8 mouse cellular contexts compared by ENCODE assay signal in the genomic region with DNA sequence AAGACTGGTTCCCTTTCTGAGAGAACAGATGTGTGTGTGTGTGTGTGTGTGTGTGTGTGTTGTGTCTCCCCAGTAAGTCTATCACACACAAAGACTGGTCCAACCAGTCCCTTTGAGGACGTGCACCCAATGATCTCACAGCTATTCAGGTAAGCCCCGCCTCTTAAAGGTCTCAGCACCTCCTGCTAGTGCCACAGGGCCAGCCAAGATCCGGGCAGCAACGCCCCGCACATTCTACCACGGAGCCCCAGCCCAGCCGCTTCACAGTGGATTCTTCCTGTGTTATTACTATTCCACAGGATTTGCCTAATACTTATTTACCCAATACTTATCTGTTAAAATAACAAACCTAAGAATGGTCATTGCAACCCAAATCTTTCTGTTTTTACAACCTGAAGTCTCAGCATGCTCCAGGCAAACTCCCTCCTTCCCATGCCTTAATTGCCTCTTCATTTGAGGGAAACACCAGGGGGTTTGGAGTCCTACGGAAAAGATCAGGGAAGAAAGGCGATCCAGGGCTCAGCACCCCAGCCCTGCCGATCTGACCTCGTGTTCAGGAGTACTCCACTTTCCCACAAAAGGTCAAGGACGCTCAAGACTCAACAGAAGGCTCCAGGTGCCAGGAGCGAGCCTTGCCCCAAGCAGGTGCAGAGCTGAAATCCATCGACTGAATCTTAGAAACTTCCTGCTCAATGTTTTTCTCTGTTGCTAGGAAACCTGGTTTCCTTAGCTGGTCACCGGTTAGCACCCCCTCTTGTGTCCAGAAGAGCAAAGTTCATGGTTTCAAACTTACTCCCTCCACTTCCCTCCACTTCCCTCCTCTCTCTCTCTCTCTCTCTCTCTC. TPM values are rescaled to one million over a fixed set of nuclear protein-coding genes. Genes with fewer than 3 reads are reported as not detected.
DNase-seq lines count a peak whose midpoint lies in the region; ATAC-seq and TF ChIP-seq lines count a peak whose summit lies in the region.

No protein-coding gene starts in this region.

- in situ Hi-C loops in ES-E14 (cut with MboI; ENCODE audit: low sequenced_read_pairs in 2 of 2, unreplicated experiment in 2 of 2) = no loop called here

- no peak overlapping the region; the same call in 1 of the 2 replicates for H3K9ac ChIP-seq in ES-E14 (ENCODE audit: insufficient read depth, low read depth, low read length, poor library complexity, severe bottlenecking)
- no peak overlapping the region for H3K9ac ChIP-seq in hindbrain, embryonic 15.5 days
- H3K9ac ChIP-seq in liver, adult 2 months (ENCODE audit: low read depth, low read length) = peak overlapping the region; percentile 68
- H3K9ac ChIP-seq in midbrain, postnatal 0 days (replicated peaks; ENCODE audit: low read length, poor library complexity, severe bottlenecking) = no peak overlapping the region

- 2% methylated on average over 15 of the region's 15 CpGs for WGBS in hindbrain, embryonic 15.5 days
- 3% methylated on average over 15 of the region's 15 CpGs for WGBS in liver, adult 2 months
- 1% methylated on average over 15 of the region's 15 CpGs for WGBS in midbrain, postnatal 0 days

- intact Hi-C loops in gastrocnemius, adult 2 months (cut with DNase I) = loop anchor here (2.0 to 5.0 kb wide), 3 partner anchors 41 to 171 kb away; a partner anchor contains a TSS

- H3K27ac ChIP-seq in ES-E14 (ENCODE audit: insufficient read depth, low read depth, low read length, poor library complexity, severe bottlenecking) = peak overlapping the region; percentile 62
- H3K27ac ChIP-seq in gastrocnemius, adult 2 months = peak overlapping the region; percentile 89
- 0 out of 2 replicates have a peak overlapping the region, but pooled peaks have one; percentile 30 for H3K27ac ChIP-seq in hindbrain, embryonic 15.5 days (replicated peaks)
- H3K27ac ChIP-seq in liver, adult 2 months (replicated peaks; ENCODE audit: insufficient read depth, low read depth, low read length) = 0 out of 2 replicates have a peak overlapping the region, but pooled peaks have one; percentile 20
- H3K27ac ChIP-seq in midbrain, postnatal 0 days (ENCODE audit: low read depth, low read length) = no peak overlapping the region

- peak; percentile 68 for DNase-seq in ES-E14 (ENCODE audit: low read depth, low spot score)
- DNase-seq in brain, embryonic 18.5 days (ENCODE audit: low read depth, low spot score) = peak; percentile 30
- peak; percentile 81 for DNase-seq in gastrocnemius, adult 2 months
- peak; percentile 77 for DNase-seq in liver, adult 2 months (ENCODE audit: extremely low read depth, low read depth, low spot score)
- peak; percentile 72 for DNase-seq in midbrain, postnatal 0 days (ENCODE audit: low spot score)
- DNase-seq in thymus, postnatal 25 days = peak; percentile 59
- DNase-seq in frontal cortex, adult 2 months (ENCODE audit: extremely low spot score in 1 of 2, low spot score in 1 of 2) = no peak

- no peaks in the 10 kb centered on the region for H3K36me3 ChIP-seq in ES-E14 (ENCODE audit: control insufficient read depth, insufficient read depth, low read length, poor library complexity, severe bottlenecking)
- no peaks in the 10 kb centered on the region for H3K36me3 ChIP-seq in hindbrain, embryonic 15.5 days
- H3K36me3 ChIP-seq in liver, adult 2 months (ENCODE audit: control insufficient read depth, insufficient read depth, low read length) = no peaks in the 10 kb centered on the region
- H3K36me3 ChIP-seq in midbrain, postnatal 0 days (ENCODE audit: insufficient read depth, low read length) = no peaks in the 10 kb centered on the region

- TF ChIP-seq CTCF in gastrocnemius, adult 2 months (IDR thresholded peaks at IDR 0.05) = peak; percentile 60
- TF ChIP-seq CTCF in liver, adult 2 months (IDR thresholded peaks at IDR 0.05; ENCODE audit: low read depth, low read length) = peak; percentile 25; the same call in 1 of the 2 replicates
- TF ChIP-seq CTCF in midbrain, postnatal 0 days (IDR thresholded peaks at IDR 0.05) = peak; percentile 56

- no peaks in the 10 kb centered on the region for H3K27me3 ChIP-seq in hindbrain, embryonic 15.5 days
- H3K27me3 ChIP-seq in liver, adult 2 months (ENCODE audit: control insufficient read depth, insufficient read depth, low read length) = no peaks in the 10 kb centered on the region
- H3K27me3 ChIP-seq in midbrain, postnatal 0 days (ENCODE audit: insufficient read depth, low read length) = no peaks in the 10 kb centered on the region

- H3K4me1 ChIP-seq in ES-E14 (ENCODE audit: control insufficient read depth in 2 of 2, insufficient read depth in 2 of 2, low read length in 2 of 2, poor library complexity in 1 of 2) = peaks cover 0 to 18% of the 10 kb centered on the region in 2 experiments; a peak in 2 of 4 replicates
- H3K4me1 ChIP-seq in hindbrain, embryonic 15.5 days (replicated peaks) = peaks cover 18% of the 10 kb centered on the region
- H3K4me1 ChIP-seq in liver, adult 2 months (ENCODE audit: control insufficient read depth, insufficient read depth, low read length) = peaks cover 10% of the 10 kb centered on the region
- no peaks in the 10 kb centered on the region for H3K4me1 ChIP-seq in midbrain, postnatal 0 days (ENCODE audit: insufficient read depth, low read length)

- H3K4me3 ChIP-seq in ES-E14 (ENCODE audit: insufficient read depth in 1 of 2, low read depth in 1 of 2, low read length in 2 of 2, poor library complexity in 1 of 2, severe bottlenecking in 1 of 2) = peak overlapping the region; percentile 16 to 34
- peak overlapping the region; percentile 69 for H3K4me3 ChIP-seq in gastrocnemius, adult 2 months
- peak overlapping the region; percentile 25 for H3K4me3 ChIP-seq in hindbrain, embryonic 15.5 days
- H3K4me3 ChIP-seq in liver, adult 2 months (ENCODE audit: insufficient read depth, low read depth, low read length) = peak overlapping the region; percentile 50
- peak overlapping the region; percentile 12 for H3K4me3 ChIP-seq in midbrain, postnatal 0 days (ENCODE audit: low read depth, low read length)

- H3K79me2 ChIP-seq in liver, adult 2 months (ENCODE audit: control insufficient read depth, insufficient read depth, low read length) = no peaks in the 10 kb centered on the region

- no peak for TF ChIP-seq POLR2A in liver, adult 2 months (IDR thresholded peaks at IDR 0.05; ENCODE audit: extremely low read depth, insufficient read depth, low read length)

- peak; percentile 90 for ATAC-seq in hindbrain, embryonic 15.5 days (ENCODE audit: low FRiP score, low read depth)
- peak; percentile 80 for ATAC-seq in midbrain, postnatal 0 days (ENCODE audit: low FRiP score)

- H3K9me3 ChIP-seq in ES-E14 (ENCODE audit: control insufficient read depth, insufficient read depth, low read depth, low read length) = no peaks in the 10 kb centered on the region
- H3K9me3 ChIP-seq in hindbrain, embryonic 15.5 days = no peaks in the 10 kb centered on the region
- H3K9me3 ChIP-seq in midbrain, postnatal 0 days (ENCODE audit: low read length) = no peaks in the 10 kb centered on the region

- peak overlapping the region; percentile 62 for H3K4me2 ChIP-seq in hindbrain, embryonic 15.5 days
- peak overlapping the region; percentile 42 for H3K4me2 ChIP-seq in midbrain, postnatal 0 days (ENCODE audit: low read depth, low read length, poor library complexity, severe bottlenecking)

TF ChIP-seq in ES-E14, 5 proteins besides CTCF, POLR2A, EP300 and RAD21:
- TF ChIP-seq CHD2 (IDR thresholded peaks at IDR 0.05; ENCODE audit: low read depth, low read length) = no peak
- TF ChIP-seq ZNF384 (IDR thresholded peaks at IDR 0.05; ENCODE audit: low read depth, low read length) = no peak
- TF ChIP-seq HCFC1 (IDR thresholded peaks at IDR 0.05; ENCODE audit: borderline replicate concordance, insufficient read depth, low read length) = no peak
- TF ChIP-seq MAFK (IDR thresholded peaks at IDR 0.05; ENCODE audit: insufficient read depth, low read depth, low read length) = no peak
- TF ChIP-seq ZC3H11A (IDR thresholded peaks at IDR 0.05; ENCODE audit: borderline replicate concordance, low read depth, low read length) = no peak

RNA-seq across cellular contexts. Expression of a gene that starts 41.5 kb away (rescaled TPM):
- total RNA-seq in ES-E14 (2012; rRNA removed) = 128 and 140 TPM in 2 replicates
- 100 to 1,000 TPM; 129 to 136 TPM for total RNA-seq in gastrocnemius, adult 2 months (2021)
- 124 and 136 TPM in 2 replicates for polyA plus RNA-seq in hindbrain, embryonic 15.5 days (2015; fragmentation: Nextera tagmentation; extraction: Ambion mirVana)
- 71.0 and 92.3 TPM in 2 replicates for total RNA-seq in liver, adult 2 months (2014; rRNA removed)
- 90.3 and 129 TPM in 2 replicates for polyA plus RNA-seq in liver, adult 2 months (2012; rRNA removed)
- total RNA-seq in midbrain, postnatal 0 days (2014; rRNA removed) = 195 and 196 TPM in 2 replicates
- 88.2 and 89.1 TPM in 2 replicates for polyA plus RNA-seq in midbrain, postnatal 0 days (2015; fragmentation: Nextera tagmentation; extraction: Ambion mirVana)
- 143 and 144 TPM in 2 replicates for polyA plus RNA-seq in frontal cortex, adult 2 months (2012; rRNA removed)

RNA-seq across cellular contexts. Expression of a gene that starts 44.3 kb away (rescaled TPM):
- total RNA-seq in ES-E14 (2012; rRNA removed) = 18.4 and 21.9 TPM in 2 replicates
- under 1 TPM in 1 of 2 experiments, not detected in 1; 0.28 TPM for total RNA-seq in gastrocnemius, adult 2 months (2021)
- 1.5 and 2.0 TPM in 2 replicates for polyA plus RNA-seq in hindbrain, embryonic 15.5 days (2015; fragmentation: Nextera tagmentation; extraction: Ambion mirVana)
- total RNA-seq in liver, adult 2 months (2014; rRNA removed) = not detected in 2 replicates
- 0.10 TPM in 1 of 2 replicates, not detected in the other for polyA plus RNA-seq in liver, adult 2 months (2012; rRNA removed)
- 0.99 and 1.5 TPM in 2 replicates for total RNA-seq in midbrain, postnatal 0 days (2014; rRNA removed)
- 1.5 TPM in 2 replicates for polyA plus RNA-seq in midbrain, postnatal 0 days (2015; fragmentation: Nextera tagmentation; extraction: Ambion mirVana)
- 15.3 and 24.4 TPM in 2 replicates for polyA plus RNA-seq in frontal cortex, adult 2 months (2012; rRNA removed)

RNA-seq across cellular contexts. Expression of a gene that starts 56.4 kb away (rescaled TPM):
- total RNA-seq in ES-E14 (2012; rRNA removed) = 10.7 and 10.8 TPM in 2 replicates
- total RNA-seq in gastrocnemius, adult 2 months (2021) = 10 to 100 TPM; 62.9 to 68.9 TPM
- polyA plus RNA-seq in hindbrain, embryonic 15.5 days (2015; fragmentation: Nextera tagmentation; extraction: Ambion mirVana) = 12.8 and 12.9 TPM in 2 replicates
- total RNA-seq in liver, adult 2 months (2014; rRNA removed) = 0.18 and 0.40 TPM in 2 replicates
- 0.25 and 0.57 TPM in 2 replicates for polyA plus RNA-seq in liver, adult 2 months (2012; rRNA removed)
- total RNA-seq in midbrain, postnatal 0 days (2014; rRNA removed) = 9.3 and 10.2 TPM in 2 replicates
- polyA plus RNA-seq in midbrain, postnatal 0 days (2015; fragmentation: Nextera tagmentation; extraction: Ambion mirVana) = 4.2 and 4.3 TPM in 2 replicates
- polyA plus RNA-seq in frontal cortex, adult 2 months (2012; rRNA removed) = 5.1 and 5.7 TPM in 2 replicates

Comparison
In these comparisons a context has a peak if more than half of its experiments do, and no peak if none do; other contexts are left out.
1. DNase-seq: peak in ES-E14 (single experiment), brain, embryonic 18.5 days (single experiment), gastrocnemius, adult 2 months (single experiment), liver, adult 2 months (single experiment), midbrain, postnatal 0 days (single experiment) and thymus, postnatal 25 days (single experiment); none in frontal cortex, adult 2 months (0 of 2).
2. H3K4me3 ChIP-seq: peak in every context shown above with its lines; median percentile 69 in gastrocnemius, adult 2 months; 50 in liver, adult 2 months; 25 in ES-E14; 25 in hindbrain, embryonic 15.5 days; 12 in midbrain, postnatal 0 days.
3. Peak in every context shown above with its lines, with median percentiles within 50 percentile points of each other: CTCF ChIP-seq.